In the genomic region with DNA sequence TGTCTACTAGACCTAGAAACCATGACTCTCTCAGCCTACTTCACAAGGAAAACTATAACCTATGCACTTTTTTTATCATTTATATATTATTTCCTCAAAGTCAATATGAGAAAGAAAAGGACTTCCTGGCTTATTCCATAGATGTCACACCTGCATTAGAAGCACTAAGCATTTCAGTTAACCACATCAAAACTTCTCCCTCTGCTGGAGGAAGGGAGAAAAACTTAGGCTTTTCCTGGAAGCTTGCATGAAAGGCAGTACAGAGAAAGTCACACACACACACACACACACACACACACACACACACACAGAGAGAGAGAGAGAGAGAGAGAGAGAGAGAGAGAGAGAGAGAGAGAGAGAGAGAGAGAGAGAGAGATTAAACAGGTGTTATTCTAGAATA, we compare ENCODE assay signal across 17 mouse cellular contexts. TPM values are rescaled to one million over a fixed set of nuclear protein-coding genes. Genes with fewer than 3 reads are reported as not detected.
DNase-seq lines count a peak whose midpoint lies in the region; ATAC-seq and TF ChIP-seq lines count a peak whose summit lies in the region.
"Had no signal": no experiment of that assay in that cellular context is flagged by ENCODE, and none has a peak within 500 bp of the region (broad histone marks: within the 10 kb centered on the region; RNA-seq: fewer than 3 reads in every experiment).

No protein-coding gene starts in this region.

- no peak overlapping the region for H3K4me2 ChIP-seq in forebrain, embryonic 14.5 days (ENCODE audit: low read length)
- no peak overlapping the region for H3K4me2 ChIP-seq in forebrain, embryonic 16.5 days (ENCODE audit: low read length)
- H3K4me2 ChIP-seq: hindbrain, embryonic 15.5 days; stomach, embryonic 15.5 days had no signal

- H3K36me3 ChIP-seq in forebrain, embryonic 14.5 days (ENCODE audit: control insufficient read depth, insufficient read depth, low read length) = no peaks in the 10 kb centered on the region
- no peaks in the 10 kb centered on the region for H3K36me3 ChIP-seq in forebrain, embryonic 16.5 days (ENCODE audit: control insufficient read depth, insufficient read depth)
- H3K36me3 ChIP-seq: hindbrain, embryonic 15.5 days; stomach, embryonic 15.5 days had no signal

- peak; percentile 10; the same call in 1 of the 2 replicates for TF ChIP-seq CTCF in brain, embryonic 14.5 days (IDR thresholded peaks at IDR 0.05; ENCODE audit: borderline replicate concordance, extremely low read depth, insufficient read depth, insufficient read length)

- no peaks in the 10 kb centered on the region for H3K9me3 ChIP-seq in forebrain, embryonic 14.5 days (replicated peaks; ENCODE audit: control insufficient read depth, low read length)
- no peaks in the 10 kb centered on the region for H3K9me3 ChIP-seq in forebrain, embryonic 16.5 days (ENCODE audit: control insufficient read depth, low read length)
- H3K9me3 ChIP-seq: hindbrain, embryonic 15.5 days; stomach, embryonic 15.5 days had no signal

- no peaks in the 10 kb centered on the region for H3K27me3 ChIP-seq in forebrain, embryonic 14.5 days (replicated peaks; ENCODE audit: control insufficient read depth, insufficient read depth, low read length)
- no peaks in the 10 kb centered on the region for H3K27me3 ChIP-seq in forebrain, embryonic 16.5 days (replicated peaks; ENCODE audit: control insufficient read depth, insufficient read depth, low read length)
- H3K27me3 ChIP-seq: hindbrain, embryonic 15.5 days; stomach, embryonic 15.5 days had no signal

- TF ChIP-seq POLR2A in brain, embryonic 14.5 days (IDR thresholded peaks at IDR 0.05; ENCODE audit: borderline replicate concordance, extremely low read depth, insufficient read depth, insufficient read length, poor library complexity, severe bottlenecking) = no peak

- H3K27ac ChIP-seq in forebrain, embryonic 14.5 days (ENCODE audit: low read depth, low read length) = no peak overlapping the region
- no peak overlapping the region for H3K27ac ChIP-seq in forebrain, embryonic 16.5 days (ENCODE audit: low read length)
- H3K27ac ChIP-seq: hindbrain, embryonic 15.5 days; stomach, embryonic 15.5 days had no signal

- no peak for ATAC-seq in forebrain, embryonic 14.5 days
- ATAC-seq in forebrain, embryonic 16.5 days = no peak
- no peak for ATAC-seq in erythroid progenitor cell, adult 5-6 weeks (replicated peaks; ENCODE audit: low FRiP score, poor library complexity, severe bottlenecking)
- ATAC-seq: activated CD4-positive, CD25-positive, alpha-beta regulatory T cell, adult 4 months had no signal

- peak; percentile 30 for DNase-seq in forebrain, embryonic 14.5 days (ENCODE audit: low spot score)
- DNase-seq in kidney, postnatal 36 days = peak; percentile 5 to 14
- DNase-seq in kidney, adult 11 months = no peak
- peak; percentile 57 for DNase-seq in 3T3-L1 (ENCODE audit: low read depth, low spot score)
- DNase-seq in brain, embryonic 14.5 days (ENCODE audit: low read depth) = peak; percentile 42
- DNase-seq in thymus, postnatal 0 days (ENCODE audit: low spot score) = no peak
- DNase-seq: cerebellum, adult 8-10 months had no signal

- no peak overlapping the region for H3K4me3 ChIP-seq in forebrain, embryonic 14.5 days (ENCODE audit: low read depth, low read length)
- H3K4me3 ChIP-seq in forebrain, embryonic 16.5 days (replicated peaks; ENCODE audit: low read length) = no peak overlapping the region
- H3K4me3 ChIP-seq: erythroblast, embryonic 14.5 days; hindbrain, embryonic 15.5 days; myocyte; stomach, embryonic 15.5 days had no signal

- no peak overlapping the region for H3K9ac ChIP-seq in forebrain, embryonic 14.5 days (ENCODE audit: low read length)
- H3K9ac ChIP-seq in forebrain, embryonic 16.5 days (replicated peaks; ENCODE audit: low read depth, low read length) = no peak overlapping the region
- H3K9ac ChIP-seq: hindbrain, embryonic 15.5 days; stomach, embryonic 15.5 days had no signal

- H3K4me1 ChIP-seq in forebrain, embryonic 14.5 days (ENCODE audit: control insufficient read depth, insufficient read depth, low read length) = no peaks in the 10 kb centered on the region
- H3K4me1 ChIP-seq in forebrain, embryonic 16.5 days (replicated peaks; ENCODE audit: control insufficient read depth, insufficient read depth, low read length) = no peaks in the 10 kb centered on the region
- H3K4me1 ChIP-seq: hindbrain, embryonic 15.5 days; stomach, embryonic 15.5 days had no signal

RNA-seq across cellular contexts. Expression of gene Sprr4, which starts 12.0 kb away (rescaled TPM):
- polyA plus RNA-seq in forebrain, embryonic 14.5 days (2014; fragmentation: Nextera tagmentation; extraction: Ambion mirVana) = not detected in 2 replicates
- polyA plus RNA-seq in forebrain, embryonic 16.5 days (2015; fragmentation: Nextera tagmentation; extraction: Ambion mirVana) = not detected in 2 replicates
- not detected in 2 replicates for polyA plus RNA-seq in brain, embryonic 14.5 days (2012; rRNA removed)
- 1.1 TPM in 1 of 2 replicates, not detected in the other for polyA plus RNA-seq in thymus, postnatal 0 days (2015; fragmentation: Nextera tagmentation; extraction: Ambion mirVana)
- total RNA-seq in erythroid progenitor cell, adult 5-6 weeks (2015; ENCODE audit: low replicate concordance) = not detected in 2 replicates
- total RNA-seq in erythroid progenitor cell, adult 5-6 weeks (2017; ENCODE audit: low replicate concordance) = not detected in 2 replicates
- total RNA-seq: gastrocnemius, postnatal 4 days; left cerebral cortex, adult 18-20 months had no signal
- polyA plus RNA-seq: activated CD4-positive, CD25-positive, alpha-beta regulatory T cell, adult 4 months; erythroblast, embryonic 14.5 days; hindbrain, embryonic 15.5 days; lung, embryonic 16.5 days; myocyte; stomach, embryonic 15.5 days had no signal

RNA-seq across cellular contexts. Expression of gene 2310046K23Rik, which starts 22.0 kb away (rescaled TPM):
- not detected in 2 replicates for polyA plus RNA-seq in forebrain, embryonic 14.5 days (2014; fragmentation: Nextera tagmentation; extraction: Ambion mirVana)
- polyA plus RNA-seq in forebrain, embryonic 16.5 days (2015; fragmentation: Nextera tagmentation; extraction: Ambion mirVana) = not detected in 2 replicates
- polyA plus RNA-seq in brain, embryonic 14.5 days (2012; rRNA removed) = not detected in 2 replicates
- polyA plus RNA-seq in thymus, postnatal 0 days (2015; fragmentation: Nextera tagmentation; extraction: Ambion mirVana) = 0.46 TPM in 1 of 2 replicates, not detected in the other
- total RNA-seq in erythroid progenitor cell, adult 5-6 weeks (2015; ENCODE audit: low replicate concordance) = not detected in 2 replicates
- total RNA-seq in erythroid progenitor cell, adult 5-6 weeks (2017; ENCODE audit: low replicate concordance) = not detected in 2 replicates
- total RNA-seq: gastrocnemius, postnatal 4 days; left cerebral cortex, adult 18-20 months had no signal
- polyA plus RNA-seq: activated CD4-positive, CD25-positive, alpha-beta regulatory T cell, adult 4 months; erythroblast, embryonic 14.5 days; hindbrain, embryonic 15.5 days; lung, embryonic 16.5 days; myocyte; stomach, embryonic 15.5 days had no signal

RNA-seq across cellular contexts. Expression of gene Sprr1a, which starts 26.6 kb away (rescaled TPM):
- not detected in 2 replicates for polyA plus RNA-seq in forebrain, embryonic 14.5 days (2014; fragmentation: Nextera tagmentation; extraction: Ambion mirVana)
- polyA plus RNA-seq in forebrain, embryonic 16.5 days (2015; fragmentation: Nextera tagmentation; extraction: Ambion mirVana) = 0.32 TPM in 1 of 2 replicates, not detected in the other
- 0.63 TPM in 1 of 2 replicates, not detected in the other for polyA plus RNA-seq in brain, embryonic 14.5 days (2012; rRNA removed)
- 14.9 and 17.7 TPM in 2 replicates for polyA plus RNA-seq in thymus, postnatal 0 days (2015; fragmentation: Nextera tagmentation; extraction: Ambion mirVana)
- not detected in 2 replicates for total RNA-seq in erythroid progenitor cell, adult 5-6 weeks (2015; ENCODE audit: low replicate concordance)
- total RNA-seq in erythroid progenitor cell, adult 5-6 weeks (2017; ENCODE audit: low replicate concordance) = not detected in 2 replicates
- total RNA-seq: gastrocnemius, postnatal 4 days; left cerebral cortex, adult 18-20 months had no signal
- polyA plus RNA-seq: activated CD4-positive, CD25-positive, alpha-beta regulatory T cell, adult 4 months; erythroblast, embryonic 14.5 days; hindbrain, embryonic 15.5 days had no signal

RNA-seq across cellular contexts. Expression of gene Sprr3, which starts 53.8 kb away (rescaled TPM):
- not detected in 2 replicates for polyA plus RNA-seq in forebrain, embryonic 14.5 days (2014; fragmentation: Nextera tagmentation; extraction: Ambion mirVana)
- polyA plus RNA-seq in forebrain, embryonic 16.5 days (2015; fragmentation: Nextera tagmentation; extraction: Ambion mirVana) = not detected in 2 replicates
- not detected in 2 replicates for polyA plus RNA-seq in brain, embryonic 14.5 days (2012; rRNA removed)
- polyA plus RNA-seq in thymus, postnatal 0 days (2015; fragmentation: Nextera tagmentation; extraction: Ambion mirVana) = 1.4 TPM in 1 of 2 replicates, not detected in the other
- total RNA-seq in erythroid progenitor cell, adult 5-6 weeks (2015; ENCODE audit: low replicate concordance) = not detected in 2 replicates
- total RNA-seq in erythroid progenitor cell, adult 5-6 weeks (2017; ENCODE audit: low replicate concordance) = not detected in 2 replicates
- total RNA-seq: gastrocnemius, postnatal 4 days; left cerebral cortex, adult 18-20 months had no signal
- polyA plus RNA-seq: activated CD4-positive, CD25-positive, alpha-beta regulatory T cell, adult 4 months; erythroblast, embryonic 14.5 days; hindbrain, embryonic 15.5 days; lung, embryonic 16.5 days; myocyte had no signal

Comparison
In these comparisons a context has a peak if more than half of its experiments do, and no peak if none do; other contexts are left out.
1. DNase-seq: peak in forebrain, embryonic 14.5 days (single experiment), kidney, postnatal 36 days (2 of 2), 3T3-L1 (single experiment) and brain, embryonic 14.5 days (single experiment); none in kidney, adult 11 months (single experiment) and thymus, postnatal 0 days (single experiment).